Mouse (Mus musculus) lung, postnatal 0 days (tissue): ENCODE results near the gene Schip1.

Experiments
- CTCF ChIP-seq: IDR thresholded peaks from 2 replicates; pipeline ENCODE4 v1.5.1; 2016; ENCODE audit warnings: antibody characterized with exemption, mild to moderate bottlenecking
- EP300 ChIP-seq: IDR thresholded peaks from 2 replicates; pipeline ENCODE4 v1.6.1; 2016; ENCODE audit warnings: antibody characterized with exemption, mild to moderate bottlenecking, control low read depth

- TF ChIP-seq CTCF (no peak), EP300 (no peak)
Observed at GRCm38 (mm10) chr3:68514717-68515116, 450.1 kb downstream of the Schip1 start.
